Mouse (Mus musculus) spleen, postnatal 10 days (tissue): ENCODE data around the gene Srsf10.

Experiments used
- DNase-seq, 2 experiments: peaks; one replicate each; pipeline ENCODE4 v3.0.0; 2021 to 2022; ENCODE audit warnings: low spot score in 2 of 2

Srsf10 gene

GRCm38 (mm10) chr4:135884531-135884930 is 29.0 kb downstream of the Srsf10 start:
- no peak for DNase-seq

GRCm38 (mm10) chr4:135885676-135886075 is 30.1 kb downstream of the Srsf10 start:
- DNase-seq = no peak

GRCm38 (mm10) chr4:135886184-135886583 is 30.6 kb downstream of the Srsf10 start:
- DNase-seq = no peak

GRCm38 (mm10) chr4:135888448-135889057 is 33.0 kb downstream of the Srsf10 start:
- DNase-seq = peak in 1 of 2 experiments; percentile 11

- DNase-seq = peak in 1 of 2 experiments; percentile 8
These were observed 33.8 kb downstream of the Srsf10 start for GRCm38 (mm10) chr4:135889146-135889883.

- peak in 1 of 2 experiments; percentile 88 for DNase-seq
These were observed 34.3 kb downstream of the Srsf10 start for GRCm38 (mm10) chr4:135889884-135890283.

- DNase-seq = no peak
These were observed 36.0 kb downstream of the Srsf10 start for GRCm38 (mm10) chr4:135891539-135891938.

GRCm38 (mm10) chr4:135892884-135893283 is 37.3 kb downstream of the Srsf10 start:
- DNase-seq = no peak

GRCm38 (mm10) chr4:135895071-135895571 is 39.6 kb downstream of the Srsf10 start, which contains the start of gene Cnr2:
Gene Cnr2, plus strand, starts transcription at chr4:135895394.
- DNase-seq = peak; percentile 50 to 55

GRCm38 (mm10) chr4:135896157-135896556 is 40.6 kb downstream of the Srsf10 start:
- peak in 1 of 2 experiments; percentile 43 for DNase-seq

GRCm38 (mm10) chr4:135898380-135899049 is 43.0 kb downstream of the Srsf10 start:
- peak; percentile 57 to 74 for DNase-seq

- no peak for DNase-seq
These were observed 43.5 kb downstream of the Srsf10 start for GRCm38 (mm10) chr4:135899050-135899448.

GRCm38 (mm10) chr4:135900008-135900407 is 44.5 kb downstream of the Srsf10 start:
- peak in 1 of 2 experiments; percentile 83 for DNase-seq

GRCm38 (mm10) chr4:135902606-135903242 is 47.2 kb downstream of the Srsf10 start:
- DNase-seq = no peak

- no peak for DNase-seq
These were observed 49.3 kb downstream of the Srsf10 start for GRCm38 (mm10) chr4:135904810-135905209.

GRCm38 (mm10) chr4:135906633-135907032 is 51.1 kb downstream of the Srsf10 start:
- DNase-seq = no peak

- DNase-seq = no peak
These were observed 53.9 kb downstream of the Srsf10 start for GRCm38 (mm10) chr4:135909326-135910066.

- DNase-seq = peak in 1 of 2 experiments; percentile 28
These were observed 56.0 kb downstream of the Srsf10 start for GRCm38 (mm10) chr4:135911531-135911930.

- DNase-seq = no peak
These were observed 56.6 kb downstream of the Srsf10 start for GRCm38 (mm10) chr4:135912164-135912563.

GRCm38 (mm10) chr4:135912835-135913234 is 57.3 kb downstream of the Srsf10 start:
- DNase-seq = peak in 1 of 2 experiments; percentile 40

- DNase-seq = no peak
These were observed 57.9 kb downstream of the Srsf10 start for GRCm38 (mm10) chr4:135913433-135913832.
